Mouse (Mus musculus) bone marrow macrophage, adult 2 months (primary cell): ENCODE measurements around the gene Col4a6. TPM values are rescaled to one million over a fixed set of nuclear protein-coding genes. Genes with fewer than 3 reads are reported as not detected.

ENCODE experiments used
- H3K27ac ChIP-seq: 2 replicates; pipeline ENCODE4 v1.5.1; 2012; ENCODE audit warnings: low read depth, low read length; ENCODE audit not compliant: insufficient read depth
- H3K4me1 ChIP-seq: 2 replicates; pipeline ENCODE4 v1.6.1; 2012; ENCODE audit warnings: low read length; ENCODE audit not compliant: control insufficient read depth, insufficient read depth
- H3K4me3 ChIP-seq: 2 replicates; pipeline ENCODE4 v1.5.1; 2012; ENCODE audit warnings: mild to moderate bottlenecking, low read length, moderate library complexity; ENCODE audit not compliant: insufficient read depth
- CTCF ChIP-seq: IDR thresholded peaks from 2 replicates; pipeline ENCODE4 v1.5.1; 2012; ENCODE audit warnings: low read depth, mild to moderate bottlenecking, low read length, moderate library complexity
- POLR2A ChIP-seq: IDR thresholded peaks from 2 replicates; pipeline ENCODE4 v1.6.1; 2012; ENCODE audit warnings: mild to moderate bottlenecking, low read depth, low read length, borderline replicate concordance
- polyA plus RNA-seq: library from polyadenylated mRNA; stranded (reverse); fragments of >200 nt; gene quantifications from 2 replicates; pipeline ENCODE4 v1.2.4, GENCODE M21; 2012; ENCODE audit not compliant: missing spikeins, insufficient read depth, insufficient read length

The Col4a6 gene
- polyA plus RNA-seq, 1 experiment: 0.39 TPM

DNA sequence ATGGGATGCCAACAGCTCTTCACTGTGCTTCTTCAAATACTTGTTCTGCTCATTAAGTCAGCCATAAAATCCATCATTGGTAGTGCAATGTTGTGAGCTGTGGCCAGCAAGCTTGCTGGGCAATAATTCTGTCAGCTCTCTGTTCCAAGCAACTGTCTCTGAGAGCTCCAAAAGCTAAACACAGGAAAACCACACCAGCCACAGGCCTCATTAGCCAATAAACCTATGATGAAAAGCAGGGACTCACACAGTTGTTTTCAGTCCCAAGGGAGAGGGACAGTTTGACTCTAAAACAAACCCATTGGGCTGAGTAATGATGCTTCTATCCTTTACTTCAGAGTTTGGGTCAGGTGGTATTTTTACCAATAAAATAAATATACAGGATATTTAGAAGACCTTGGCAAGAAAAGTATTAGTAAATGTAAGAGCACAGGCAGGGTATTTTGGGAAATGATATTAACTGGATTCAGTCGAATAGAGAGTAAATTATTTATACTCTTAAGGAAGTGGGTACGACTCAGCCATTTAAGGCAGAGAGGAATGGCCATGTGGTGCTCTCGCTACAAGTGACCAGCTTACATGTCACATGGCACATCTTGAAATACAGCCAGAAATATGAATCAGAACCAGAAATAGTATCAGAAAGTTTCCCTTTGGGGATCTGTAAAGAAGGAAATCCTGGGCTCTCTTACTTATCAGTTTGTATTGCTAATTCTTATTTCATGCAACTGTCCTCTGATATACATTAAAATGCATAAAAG lies 181.0 kb downstream of the Col4a6 start:
- H3K4me1 ChIP-seq: peaks cover 9% of the 10 kb centered on the region
- no peak overlapping the region for H3K4me3 ChIP-seq
- TF ChIP-seq POLR2A: no peak
- H3K27ac ChIP-seq: peak overlapping the region; percentile 67

DNA sequence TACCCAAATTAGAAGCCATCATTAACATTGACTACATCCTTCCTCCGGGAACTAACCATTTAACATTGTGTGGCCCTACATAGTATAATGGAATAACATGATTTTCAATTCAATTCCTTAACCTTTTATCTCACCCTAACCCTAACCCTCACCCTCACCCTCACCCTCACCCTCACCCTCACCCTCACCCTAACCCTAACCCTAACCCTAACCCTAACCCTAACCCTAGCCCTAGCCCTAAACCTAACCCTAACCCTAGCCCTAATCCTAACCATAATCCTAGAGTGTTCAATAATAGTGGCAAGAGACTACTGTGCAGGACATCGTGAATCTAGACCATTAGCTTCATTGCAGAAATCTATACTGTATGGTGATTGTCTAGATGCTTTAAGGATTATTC lies 197.5 kb downstream of the Col4a6 start:
- H3K4me1 ChIP-seq: no peaks in the 10 kb centered on the region
- H3K27ac ChIP-seq: no peak overlapping the region
- TF ChIP-seq POLR2A: no peak
- no peak for TF ChIP-seq CTCF

DNA sequence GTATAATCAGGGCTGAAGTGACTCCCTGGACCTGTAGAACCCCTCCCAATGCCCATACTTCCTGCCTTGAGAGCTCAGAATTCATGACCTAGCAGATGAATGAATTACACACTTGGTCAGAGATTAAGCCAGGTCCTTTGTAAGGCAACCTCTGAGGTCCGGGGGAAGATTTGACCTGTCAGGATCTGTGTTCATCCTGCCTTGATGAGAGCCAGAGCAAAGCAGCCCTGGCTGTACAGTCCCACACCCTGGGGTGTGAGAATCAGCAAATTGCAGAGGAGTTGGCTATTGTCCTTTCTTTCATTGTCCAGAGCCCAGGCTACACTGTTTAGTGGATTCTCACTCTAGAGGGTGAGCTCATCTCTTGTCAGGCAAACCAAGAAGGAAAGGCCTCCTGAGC lies 207.9 kb downstream of the Col4a6 start:
- no peak overlapping the region for H3K27ac ChIP-seq
- TF ChIP-seq POLR2A: no peak
- no peak for TF ChIP-seq CTCF

More for the DNA sequence above, 197.5 kb downstream of the Col4a6 start:
- H3K4me3 ChIP-seq: no peak overlapping the region

DNA sequence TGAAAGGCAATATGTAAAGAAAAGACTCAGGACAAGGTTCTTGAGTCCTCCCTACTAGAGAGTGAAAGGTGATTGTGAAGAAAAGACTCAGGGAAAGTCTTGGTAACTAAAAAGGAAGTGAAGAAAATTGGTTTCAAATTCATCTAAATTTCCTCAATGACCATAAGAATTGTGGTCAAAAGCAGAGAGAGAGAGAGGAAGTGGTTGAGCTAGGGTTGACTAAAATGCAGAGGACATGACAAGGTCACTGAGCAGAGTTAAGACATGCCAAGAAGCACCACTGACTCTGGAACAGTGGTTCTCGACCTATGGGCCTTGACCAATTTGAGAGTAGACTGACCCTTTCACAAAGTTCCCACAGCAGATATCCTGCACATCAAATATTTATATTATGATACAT lies 224.2 kb downstream of the Col4a6 start:
- H3K4me3 ChIP-seq: no peak overlapping the region
- TF ChIP-seq POLR2A (no peak), CTCF (no peak)
- H3K4me1 ChIP-seq: no peaks in the 10 kb centered on the region
- no peak overlapping the region for H3K27ac ChIP-seq

More for the DNA sequence above, 207.9 kb downstream of the Col4a6 start:
- Histone ChIP-seq H3K4me3 (no peak overlapping the region), H3K4me1 (no peaks in the 10 kb centered on the region)

DNA sequence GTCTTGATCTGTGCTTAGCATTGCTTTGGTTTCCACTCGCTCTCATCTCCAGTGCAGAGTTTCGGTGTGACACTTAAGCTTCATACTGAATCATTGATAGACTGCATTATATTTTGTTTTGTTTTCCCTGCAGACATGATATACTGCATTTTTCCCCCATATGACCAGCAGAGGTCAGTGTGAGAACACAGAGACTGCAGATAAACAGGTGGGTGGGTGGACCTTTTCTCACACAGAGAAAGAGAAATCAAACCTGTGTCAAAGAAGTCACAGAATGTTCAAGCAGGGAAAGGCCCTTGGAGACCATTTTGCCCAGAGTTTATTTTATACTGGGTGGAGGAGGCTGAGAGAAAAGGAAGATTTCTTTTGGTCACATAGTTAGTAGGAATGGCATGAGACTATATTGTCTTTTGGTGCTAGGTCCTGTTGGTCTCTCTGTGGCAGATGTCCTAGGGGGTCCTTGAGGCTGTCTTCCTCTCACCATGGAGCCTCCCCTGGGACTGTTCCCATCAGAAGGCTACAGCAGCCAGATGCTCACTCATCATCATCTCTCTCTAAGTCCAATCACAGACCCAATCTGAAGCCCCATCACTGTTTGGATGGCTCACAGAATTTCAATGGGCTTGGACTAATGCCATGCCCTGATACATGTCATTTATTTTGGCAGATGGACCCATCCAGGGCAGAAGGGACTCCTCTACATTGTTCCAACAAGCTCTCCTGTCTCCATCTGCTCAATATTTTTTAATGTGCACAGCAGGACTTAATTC lies 237.1 kb downstream of the Col4a6 start:
- H3K4me1 ChIP-seq: no peaks in the 10 kb centered on the region
- H3K4me3 ChIP-seq: no peak overlapping the region
- TF ChIP-seq POLR2A: no peak
- TF ChIP-seq CTCF: no peak
- no peak overlapping the region for H3K27ac ChIP-seq

DNA sequence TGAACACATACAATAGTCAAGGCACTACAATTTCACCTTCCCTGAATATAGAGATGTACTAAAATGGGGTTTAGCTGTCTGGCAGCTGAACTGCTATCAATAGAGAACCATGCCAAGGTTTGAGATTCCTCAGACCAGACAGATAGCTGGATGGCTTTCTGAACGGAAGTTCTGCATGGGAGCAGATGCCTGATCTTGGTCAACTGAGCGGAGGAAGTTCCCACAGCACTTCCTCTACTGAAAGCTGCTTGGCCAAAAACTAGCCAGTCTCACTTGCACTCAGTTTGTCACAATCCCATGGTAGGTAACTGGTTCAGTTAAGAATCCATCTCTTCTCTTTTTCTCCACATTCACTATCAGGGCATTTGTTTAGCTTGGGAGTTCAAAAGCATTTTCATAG lies 245.7 kb downstream of the Col4a6 start:
- no peak overlapping the region for H3K27ac ChIP-seq
- H3K4me1 ChIP-seq: peaks cover 3% of the 10 kb centered on the region; the same call in 1 of the 2 replicates
- TF ChIP-seq POLR2A: no peak
- no peak for TF ChIP-seq CTCF
- H3K4me3 ChIP-seq: no peak overlapping the region

DNA sequence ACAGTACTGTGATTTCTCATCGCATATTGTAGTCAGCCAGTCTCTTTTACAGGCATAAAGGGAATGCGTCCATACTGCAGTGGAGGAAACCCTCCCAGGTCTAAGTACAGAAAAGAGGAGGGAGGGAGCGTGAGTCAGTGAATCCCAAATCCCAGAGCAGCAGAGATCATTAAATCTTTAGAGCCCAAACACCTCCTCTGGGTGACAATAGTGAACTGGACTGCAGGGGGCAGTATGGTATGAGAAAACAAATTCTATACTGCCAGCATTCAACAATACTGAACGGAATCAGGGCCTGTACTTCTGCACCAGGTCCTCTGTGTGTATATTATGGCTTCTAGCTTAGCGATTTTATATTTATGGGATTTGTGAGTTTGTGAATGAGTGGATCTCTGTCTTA lies 261.1 kb downstream of the Col4a6 start:
- H3K4me1 ChIP-seq: no peaks in the 10 kb centered on the region
- no peak overlapping the region for H3K27ac ChIP-seq
- H3K4me3 ChIP-seq: no peak overlapping the region
- TF ChIP-seq CTCF: no peak
- no peak for TF ChIP-seq POLR2A

DNA sequence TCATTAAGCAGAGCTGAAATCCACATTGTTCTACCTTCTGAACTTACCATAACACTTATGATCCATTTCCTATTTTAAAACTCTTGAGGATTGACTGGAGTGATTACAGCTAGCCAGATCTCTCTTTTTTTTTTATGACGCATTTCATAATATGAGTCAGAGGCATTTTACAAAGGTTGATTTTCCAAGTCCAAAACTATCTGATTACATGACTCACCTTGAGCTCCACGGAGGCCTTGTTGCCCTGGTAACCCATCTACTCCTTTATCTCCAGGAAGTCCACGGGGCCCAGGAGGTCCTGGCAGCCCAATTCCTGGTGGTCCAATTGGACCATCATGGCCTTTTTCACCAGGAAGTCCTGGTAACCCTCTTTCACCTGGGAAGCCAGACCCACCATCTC lies 274.9 kb downstream of the Col4a6 start:
- Histone ChIP-seq H3K4me1 (no peaks in the 10 kb centered on the region), H3K27ac (no peak overlapping the region), H3K4me3 (no peak overlapping the region)
- TF ChIP-seq POLR2A (no peak), CTCF (no peak)

DNA sequence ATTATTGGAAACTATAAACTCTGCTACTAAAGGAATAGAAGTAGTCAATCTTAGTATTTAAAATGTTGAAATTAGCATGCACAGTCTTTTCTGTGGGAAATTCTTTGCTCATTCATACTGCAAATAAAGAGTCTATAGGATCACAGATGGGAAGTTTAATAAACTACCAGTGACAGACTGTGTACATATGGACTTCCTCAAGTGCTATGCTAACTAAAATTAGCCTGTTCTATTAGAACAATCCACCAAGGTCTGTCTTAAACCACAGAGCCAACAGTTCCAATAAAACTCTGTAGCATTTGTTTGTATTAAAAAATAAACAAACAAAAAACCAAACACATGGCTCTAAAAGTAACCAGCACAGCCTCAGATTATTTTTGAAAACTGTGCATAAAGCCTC lies 278.8 kb downstream of the Col4a6 start:
- Histone ChIP-seq H3K4me3 (no peak overlapping the region), H3K4me1 (no peaks in the 10 kb centered on the region), H3K27ac (no peak overlapping the region)
- no peak for TF ChIP-seq CTCF
- TF ChIP-seq POLR2A: no peak

DNA sequence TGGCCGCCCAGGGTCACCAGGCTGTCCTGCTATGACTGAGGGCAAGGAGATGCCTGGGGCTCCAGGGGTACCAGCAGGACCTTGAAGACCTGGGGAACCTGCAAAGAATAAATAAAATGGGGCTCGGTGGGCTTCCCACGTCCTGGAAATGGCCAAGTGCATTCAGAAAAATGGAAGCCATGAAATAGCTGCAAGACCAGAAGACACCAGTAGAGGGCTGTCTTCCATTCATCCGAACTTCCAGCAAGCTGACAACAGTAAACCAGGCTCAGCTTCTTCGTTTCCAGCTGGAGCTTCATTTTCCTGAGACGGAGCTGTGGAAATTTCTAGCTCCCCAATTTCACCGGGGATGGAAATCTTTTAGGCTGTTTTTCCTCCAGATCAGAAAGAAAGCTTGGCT lies 298.5 kb downstream of the Col4a6 start:
- H3K27ac ChIP-seq: no peak overlapping the region
- no peaks in the 10 kb centered on the region for H3K4me1 ChIP-seq
- TF ChIP-seq POLR2A: no peak
- TF ChIP-seq CTCF: no peak
- no peak overlapping the region for H3K4me3 ChIP-seq

DNA sequence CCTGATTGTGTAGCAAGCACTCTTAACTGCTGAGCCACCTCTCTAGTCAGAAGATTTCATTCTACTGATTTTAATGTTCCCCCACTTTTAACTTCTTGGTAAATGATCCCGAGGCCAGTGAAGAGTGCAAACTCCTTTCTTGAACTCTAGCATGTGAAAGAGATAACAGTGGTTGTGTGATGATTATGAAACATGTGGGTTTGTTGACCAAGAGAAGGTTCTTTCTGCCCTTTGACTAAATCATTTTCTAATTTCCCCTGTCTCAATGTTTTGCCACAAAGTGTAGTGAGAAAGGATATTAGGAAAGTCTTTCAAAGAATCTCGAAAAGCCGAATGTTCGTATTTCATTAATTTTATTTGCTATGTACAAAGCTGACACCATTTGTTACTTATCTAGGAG lies 308.8 kb downstream of the Col4a6 start:
- no peak overlapping the region for H3K27ac ChIP-seq
- TF ChIP-seq POLR2A (no peak), CTCF (no peak)
- no peak overlapping the region for H3K4me3 ChIP-seq
- peaks cover 2% of the 10 kb centered on the region for H3K4me1 ChIP-seq
